ENCODE assay signal across 14 mouse cellular contexts in the genomic region with DNA sequence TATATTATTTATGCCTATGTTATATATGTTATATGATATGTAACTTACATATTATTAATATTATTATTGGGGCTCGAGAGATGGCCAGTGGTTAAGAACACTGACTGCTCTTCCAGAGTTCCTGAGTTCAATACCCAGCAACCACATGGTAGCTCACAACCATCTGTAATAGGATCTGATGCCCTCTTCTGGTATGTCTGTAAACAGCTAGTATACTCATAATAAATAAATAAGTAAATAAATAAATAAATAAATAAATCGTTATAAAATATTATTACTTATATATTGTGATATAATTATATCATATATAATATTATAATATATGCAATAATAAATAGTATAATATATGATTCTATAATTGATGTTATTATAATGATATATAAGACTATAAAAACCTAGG.
"Had no signal": no experiment of that assay in that cellular context is flagged by ENCODE, and none has a peak within 500 bp of the region (broad histone marks: within the 10 kb centered on the region; RNA-seq: fewer than 3 reads in every experiment).

No protein-coding gene starts in this region.

- H3K27ac ChIP-seq: lung, embryonic 15.5 days; macrophage; midbrain, embryonic 12.5 days; neural tube, embryonic 12.5 days; stomach, embryonic 15.5 days; stomach, postnatal 0 days had no signal

- H3K9me3 ChIP-seq: lung, embryonic 15.5 days; megakaryocyte, embryonic 14.5 days; midbrain, embryonic 12.5 days; neural tube, embryonic 12.5 days; stomach, embryonic 15.5 days had no signal

- H3K27me3 ChIP-seq: lung, embryonic 15.5 days; megakaryocyte, embryonic 14.5 days; midbrain, embryonic 12.5 days; neural tube, embryonic 12.5 days; stomach, embryonic 15.5 days had no signal

- H3K4me2 ChIP-seq: lung, embryonic 15.5 days; midbrain, embryonic 12.5 days; neural tube, embryonic 12.5 days; stomach, embryonic 15.5 days had no signal

- DNase-seq: liver, postnatal 0 days; lung, adult 2 months; lung, postnatal 14 days; lung, postnatal 36 days; midbrain, embryonic 14.5 days; right cerebral cortex, postnatal 14 days had no signal

- H3K4me3 ChIP-seq: lung, embryonic 15.5 days; megakaryocyte, embryonic 14.5 days; midbrain, embryonic 12.5 days; neural tube, embryonic 12.5 days; stomach, embryonic 15.5 days had no signal

- H3K4me1 ChIP-seq: midbrain, embryonic 12.5 days; neural tube, embryonic 12.5 days; stomach, embryonic 15.5 days had no signal

- H3K9ac ChIP-seq: lung, embryonic 15.5 days; midbrain, embryonic 12.5 days; neural tube, embryonic 12.5 days; stomach, embryonic 15.5 days had no signal

- ATAC-seq: liver, postnatal 0 days; lung, postnatal 0 days had no signal
